Mouse (Mus musculus) embryonic facial prominence, embryonic 13.5 days (tissue): Measurements from ENCODE around the gene Oas2. TPM values are rescaled to one million over a fixed set of nuclear protein-coding genes. Genes with fewer than 3 reads are reported as not detected.

Experiments
- ATAC-seq: fragments of 200-750 bp; cut with Nextera tagmentation; 2 replicates; pipeline ENCODE4 v1.8.0; 2017; ENCODE audit warnings: low read depth; ENCODE audit not compliant: insufficient number of reproducible peaks, insufficient read depth, low FRiP score, low TSS enrichment
- H3K27ac ChIP-seq: fragments of 300-500 bp; sonication (generic); 2 replicates; pipeline ENCODE4 v1.5.1; 2015; ENCODE audit warnings: moderate library complexity, mild to moderate bottlenecking, inconsistent platforms
- H3K27me3 ChIP-seq: fragments of 300-500 bp; sonication (generic); 2 replicates; pipeline ENCODE4 v1.6.1; 2015; ENCODE audit warnings: mild to moderate bottlenecking, inconsistent platforms
- H3K36me3 ChIP-seq: fragments of 300-500 bp; sonication (generic); 2 replicates; pipeline ENCODE4 v1.6.1; 2015; ENCODE audit warnings: mild to moderate bottlenecking, inconsistent platforms
- H3K4me1 ChIP-seq: fragments of 300-500 bp; sonication (generic); 2 replicates; pipeline ENCODE4 v1.6.1; 2015; ENCODE audit warnings: inconsistent platforms
- H3K4me2 ChIP-seq: fragments of 300-500 bp; sonication (generic); 2 replicates; pipeline ENCODE4 v1.6.1; 2015; ENCODE audit warnings: moderate library complexity, mild to moderate bottlenecking, inconsistent platforms
- H3K4me3 ChIP-seq: fragments of 300-500 bp; sonication (generic); 2 replicates; pipeline ENCODE4 v1.5.1; 2015; ENCODE audit warnings: mild to moderate bottlenecking, inconsistent platforms
- H3K9ac ChIP-seq: fragments of 300-500 bp; sonication (generic); 2 replicates; pipeline ENCODE4 v1.6.1; 2015; ENCODE audit warnings: mild to moderate bottlenecking, inconsistent platforms
- H3K9me3 ChIP-seq: fragments of 300-500 bp; sonication (generic); 2 replicates; pipeline ENCODE4 v1.6.1; 2016; ENCODE audit warnings: inconsistent platforms
- WGBS: fragments of 180-500 bp; shearing (Covaris S2); methylation state at CpG from one replicate; pipeline ENCODE4 v1.1.7; 2015; ENCODE audit warnings: mixed read lengths; 5-methylcytosine and 5-hydroxymethylcytosine counted together
- polyA plus RNA-seq: library from polyadenylated mRNA; unstranded; fragments of >200 nt; fragmentation: Nextera tagmentation; extraction: Ambion mirVana; gene quantifications from 2 replicates; pipeline ENCODE4 v1.2.1, GENCODE M21; 2015

Oas2 gene
- polyA plus RNA-seq, 1 experiment from 2014 or later: 0.38 TPM

DNA sequence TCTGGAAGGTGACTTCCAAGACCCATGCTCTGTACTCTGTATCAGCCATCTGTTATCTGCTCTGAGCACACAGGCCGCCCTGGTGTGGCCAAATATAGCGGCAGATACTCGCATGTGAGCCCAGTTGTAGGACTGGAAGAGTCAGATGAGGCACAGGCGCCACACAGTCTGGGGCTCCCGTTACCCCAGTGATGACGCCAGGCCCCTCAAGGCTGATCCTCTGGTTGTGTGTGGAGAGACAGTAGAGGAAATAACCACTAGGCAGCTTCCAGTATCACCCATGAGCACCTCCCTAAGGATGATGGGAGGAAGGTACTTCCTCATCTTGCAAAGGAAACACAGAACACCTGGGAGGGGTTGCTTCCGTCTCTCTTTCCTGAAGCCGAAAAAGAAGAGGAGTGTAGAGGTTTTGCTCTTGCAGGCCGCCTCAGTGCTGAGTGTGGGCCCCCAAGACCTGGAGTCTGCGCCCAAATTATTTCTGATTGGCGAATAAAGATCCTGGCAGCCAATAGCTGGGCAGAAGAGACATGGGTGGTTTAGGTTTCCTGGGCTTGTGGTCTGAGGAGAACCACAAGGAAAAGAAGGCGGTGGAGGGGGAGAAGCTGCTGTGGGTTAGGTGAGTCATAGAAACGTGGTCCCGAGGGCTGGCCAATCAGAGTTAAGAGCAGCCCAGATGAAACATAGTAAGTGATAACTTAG, 25.8 kb upstream of the Oas2 start:
- WGBS: 69% methylated on average over 14 of the region's 14 CpGs
- H3K27me3 ChIP-seq: 0 out of 2 replicates have a peak, but pooled peaks cover 3% of the 10 kb centered on the region

DNA sequence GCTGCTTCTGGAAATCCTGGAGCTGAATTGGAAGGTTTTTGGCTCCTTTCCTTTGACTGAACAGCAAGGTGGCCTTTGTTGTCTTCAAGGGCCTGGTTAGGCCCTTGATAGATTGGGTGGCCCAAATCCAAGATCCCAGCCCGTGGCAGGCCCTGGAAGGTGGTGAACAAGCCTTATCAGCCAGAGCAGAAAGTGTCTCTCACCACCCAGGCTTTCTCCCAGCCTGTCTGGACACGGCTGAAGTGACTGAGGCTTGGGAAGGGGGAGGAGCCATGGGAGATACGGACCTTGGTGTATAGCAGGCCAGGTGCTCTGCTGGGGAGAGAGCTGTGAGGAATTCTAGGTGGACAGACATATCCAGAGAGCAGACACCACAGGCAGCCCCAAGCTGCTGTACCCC, 19.7 kb upstream of the Oas2 start:
- no peaks in the 10 kb centered on the region for H3K9me3 ChIP-seq
- H3K27me3 ChIP-seq: 0 out of 2 replicates have a peak, but pooled peaks cover 3% of the 10 kb centered on the region
- ATAC-seq: no peak
- no peak overlapping the region for H3K4me3 ChIP-seq
- no peak overlapping the region for H3K4me2 ChIP-seq
- H3K4me1 ChIP-seq: no peaks in the 10 kb centered on the region
- no peak overlapping the region for H3K9ac ChIP-seq
- no peaks in the 10 kb centered on the region for H3K36me3 ChIP-seq
- 63% methylated on average over 3 of the region's 3 CpGs for WGBS
- no peak overlapping the region for H3K27ac ChIP-seq

More for the DNA sequence above, 25.8 kb upstream of the Oas2 start:
- Histone ChIP-seq H3K4me2 (no peak overlapping the region), H3K4me3 (no peak overlapping the region), H3K9me3 (no peaks in the 10 kb centered on the region), H3K4me1 (peaks cover 8% of the 10 kb centered on the region), H3K27ac (no peak overlapping the region), H3K9ac (no peak overlapping the region), H3K36me3 (no peaks in the 10 kb centered on the region)
- ATAC-seq: no peak; the same call in 1 of the 2 replicates

DNA sequence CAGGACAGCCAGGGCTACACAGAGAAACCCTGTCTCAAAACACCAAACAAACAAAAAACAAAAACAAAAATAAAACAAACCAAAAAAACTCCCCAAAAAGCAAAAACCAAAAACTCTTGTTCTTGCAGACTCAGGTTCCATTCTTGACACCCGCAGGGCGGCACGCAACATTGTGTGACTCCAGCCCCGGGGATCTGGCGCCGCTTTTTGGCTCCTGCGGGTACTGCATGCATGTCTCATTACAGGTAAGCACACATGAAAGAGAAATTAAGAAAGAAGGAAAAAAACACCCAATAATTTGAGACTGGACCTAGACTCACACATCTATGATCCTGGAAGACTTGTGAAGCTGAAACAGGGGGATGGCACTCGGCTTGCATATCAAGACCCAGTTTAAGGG, 15.4 kb upstream of the Oas2 start:
- H3K27ac ChIP-seq: no peak overlapping the region
- 67% methylated on average over 8 of the region's 8 CpGs for WGBS
- no peak overlapping the region for H3K9ac ChIP-seq
- no peak for ATAC-seq
- H3K27me3 ChIP-seq: peaks cover 6% of the 10 kb centered on the region; the same call in 1 of the 2 replicates
- H3K4me2 ChIP-seq: no peak overlapping the region
- no peaks in the 10 kb centered on the region for H3K9me3 ChIP-seq
- H3K4me3 ChIP-seq: no peak overlapping the region
- no peaks in the 10 kb centered on the region for H3K4me1 ChIP-seq
- H3K36me3 ChIP-seq: no peaks in the 10 kb centered on the region

DNA sequence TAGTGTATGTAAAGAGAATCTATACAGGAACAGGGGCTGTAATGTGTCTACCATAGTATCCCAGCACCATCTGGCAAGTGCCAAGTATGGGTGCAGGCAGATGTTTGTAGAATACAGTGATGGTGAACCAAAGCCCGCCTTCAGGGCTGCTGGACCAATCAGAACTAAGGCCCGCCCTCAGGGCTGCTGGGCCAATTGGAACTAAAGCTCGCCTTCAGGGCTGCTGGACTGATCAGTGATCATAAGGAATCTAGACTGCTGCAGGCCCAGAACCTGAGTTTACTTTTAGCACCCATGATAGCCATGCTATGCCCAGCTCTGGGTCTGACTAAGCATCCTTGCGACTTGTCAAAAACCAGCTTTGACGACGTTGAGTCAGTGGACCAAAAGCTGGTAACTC, 12.2 kb upstream of the Oas2 start:
- 18% methylated on average over 6 of the region's 6 CpGs for WGBS
- H3K27me3 ChIP-seq: peaks cover 11% of the 10 kb centered on the region
- H3K4me3 ChIP-seq: no peak overlapping the region
- ATAC-seq: 0 out of 2 replicates have a peak, but pooled peaks have one; percentile 10
- no peak overlapping the region for H3K4me2 ChIP-seq
- no peak overlapping the region for H3K9ac ChIP-seq
- H3K9me3 ChIP-seq: no peaks in the 10 kb centered on the region
- no peak overlapping the region for H3K27ac ChIP-seq
- H3K36me3 ChIP-seq: no peaks in the 10 kb centered on the region
- H3K4me1 ChIP-seq: no peaks in the 10 kb centered on the region

DNA sequence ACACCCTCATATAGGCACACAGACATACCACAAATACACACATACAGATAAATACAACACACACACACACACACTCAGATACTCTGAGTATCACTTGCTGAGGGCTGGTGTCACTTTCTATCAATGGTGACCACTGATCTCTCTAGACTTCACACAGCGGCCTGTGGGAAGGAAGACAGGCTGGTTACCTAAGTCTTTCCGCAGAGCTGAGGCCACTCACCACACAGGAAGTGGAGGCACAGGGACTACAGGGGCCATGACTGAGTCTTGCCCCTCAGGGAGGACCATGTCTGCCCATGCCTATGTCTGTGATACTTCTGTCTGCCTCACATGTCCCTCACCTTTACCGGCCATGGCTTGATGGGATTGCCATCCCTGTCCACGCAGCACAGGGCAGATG, 4.6 kb upstream of the Oas2 start:
- 85% methylated on average over 4 of the region's 4 CpGs for WGBS
- Histone ChIP-seq H3K9ac (no peak overlapping the region), H3K9me3 (no peaks in the 10 kb centered on the region), H3K36me3 (no peaks in the 10 kb centered on the region), H3K27ac (no peak overlapping the region), H3K27me3 (peaks cover 5% of the 10 kb centered on the region; the same call in 1 of the 2 replicates), H3K4me3 (no peak overlapping the region), H3K4me1 (no peaks in the 10 kb centered on the region), H3K4me2 (no peak overlapping the region)
- ATAC-seq: no peak

DNA sequence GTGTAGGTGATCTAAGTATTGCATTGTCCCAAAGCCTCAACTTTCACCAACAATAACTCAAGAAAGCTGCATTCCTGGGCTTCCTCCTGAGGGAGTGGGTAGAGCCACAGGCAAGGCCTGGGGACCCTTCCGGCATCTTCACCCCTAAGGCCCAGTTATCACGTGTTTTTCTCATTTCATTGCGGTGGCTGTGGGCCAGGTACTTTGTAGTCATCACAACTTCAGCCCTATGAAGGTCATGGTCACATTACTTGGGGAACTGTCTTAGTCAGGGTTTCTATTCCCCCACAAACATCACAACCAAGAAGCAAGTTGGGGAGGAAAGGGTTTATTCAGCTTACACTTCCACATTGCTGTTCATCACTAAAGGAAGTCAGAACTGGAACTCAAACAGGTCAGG, 3.1 kb upstream of the Oas2 start:
- Histone ChIP-seq H3K27ac (no peak overlapping the region), H3K4me3 (no peak overlapping the region), H3K4me2 (no peak overlapping the region), H3K9me3 (no peaks in the 10 kb centered on the region), H3K36me3 (no peaks in the 10 kb centered on the region), H3K9ac (no peak overlapping the region), H3K4me1 (no peaks in the 10 kb centered on the region), H3K27me3 (no peaks in the 10 kb centered on the region)
- ATAC-seq: no peak
- 77% methylated on average over 3 of the region's 3 CpGs for WGBS

DNA sequence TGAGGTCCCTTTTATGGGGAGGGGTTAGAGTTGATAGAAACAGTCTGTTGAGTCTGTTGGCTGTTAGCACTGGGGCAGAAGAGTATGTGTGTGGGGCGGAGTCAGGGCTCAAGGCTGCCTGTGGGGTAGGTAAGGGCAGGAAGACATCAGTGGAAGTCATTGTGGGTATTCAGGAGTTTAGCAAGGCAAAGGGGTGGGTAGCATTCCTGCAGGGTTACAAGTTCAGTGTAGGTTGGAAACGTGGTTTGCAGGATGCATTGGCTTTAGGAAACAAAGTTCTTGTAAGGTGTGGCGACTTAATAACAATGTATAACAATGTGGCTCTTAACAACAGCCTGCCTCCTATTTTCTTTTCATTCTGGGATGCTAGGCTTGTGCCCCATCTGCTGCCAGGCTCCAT, 1.6 kb upstream of the Oas2 start:
- no peak overlapping the region for H3K9ac ChIP-seq
- no peak overlapping the region for H3K27ac ChIP-seq
- H3K4me1 ChIP-seq: no peaks in the 10 kb centered on the region
- H3K9me3 ChIP-seq: no peaks in the 10 kb centered on the region
- H3K4me3 ChIP-seq: no peak overlapping the region
- 65% methylated on average over 3 of the region's 3 CpGs for WGBS
- ATAC-seq: no peak
- no peaks in the 10 kb centered on the region for H3K27me3 ChIP-seq
- H3K4me2 ChIP-seq: no peak overlapping the region
- no peaks in the 10 kb centered on the region for H3K36me3 ChIP-seq

DNA sequence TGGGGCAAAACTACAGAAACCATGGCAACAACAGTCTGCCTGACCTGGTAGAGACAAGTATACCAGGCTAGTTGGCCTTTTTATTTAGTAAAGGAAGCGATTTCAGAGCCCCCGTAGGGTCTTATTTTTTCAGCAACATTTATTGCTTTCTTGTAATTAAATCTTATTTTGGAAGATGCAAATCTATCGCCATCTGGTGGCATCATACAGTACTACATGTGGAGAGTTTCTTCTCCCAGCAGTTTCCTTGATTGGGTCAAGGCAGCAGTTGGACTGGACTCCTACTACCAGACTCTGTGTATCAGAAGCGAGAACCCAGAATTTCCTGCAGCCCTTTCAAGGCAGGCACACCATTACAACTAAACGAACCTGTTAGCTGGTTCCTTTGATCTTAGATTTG, 3.2 kb downstream of the Oas2 start:
- ATAC-seq: no peak
- no peak overlapping the region; the same call in 1 of the 2 replicates for H3K9ac ChIP-seq
- H3K4me2 ChIP-seq: no peak overlapping the region
- H3K27me3 ChIP-seq: 0 out of 2 replicates have a peak, but pooled peaks cover 4% of the 10 kb centered on the region
- no peaks in the 10 kb centered on the region for H3K36me3 ChIP-seq
- whole genome bisulfite sequencing: 10% methylated on average over 5 of the region's 5 CpGs
- H3K9me3 ChIP-seq: no peaks in the 10 kb centered on the region
- H3K4me3 ChIP-seq: no peak overlapping the region
- H3K4me1 ChIP-seq: no peaks in the 10 kb centered on the region
- no peak overlapping the region for H3K27ac ChIP-seq

DNA sequence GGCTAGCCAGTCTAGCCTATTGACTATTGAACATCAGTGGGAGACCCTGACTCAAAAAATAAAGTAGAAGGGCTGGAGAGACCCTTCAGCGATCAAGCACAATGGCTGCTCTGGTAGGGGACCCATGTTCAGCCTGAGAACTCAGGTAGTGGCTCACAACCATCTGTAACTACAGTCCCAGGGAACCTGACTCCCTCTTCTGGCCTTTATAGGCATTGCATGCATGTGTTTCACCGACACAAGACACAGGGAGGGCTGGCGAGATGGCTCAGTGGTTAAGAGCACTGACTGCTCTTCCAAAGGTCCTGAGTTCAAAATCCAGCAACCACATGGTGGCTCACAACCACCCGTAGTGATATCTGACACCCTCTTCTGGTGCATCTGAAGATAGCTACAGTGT, 7.5 kb downstream of the Oas2 start:
- Histone ChIP-seq H3K4me2 (no peak overlapping the region), H3K9me3 (no peaks in the 10 kb centered on the region), H3K36me3 (no peaks in the 10 kb centered on the region), H3K27ac (no peak overlapping the region), H3K4me1 (no peaks in the 10 kb centered on the region), H3K9ac (no peak overlapping the region), H3K4me3 (no peak overlapping the region), H3K27me3 (peaks cover 8% of the 10 kb centered on the region; the same call in 1 of the 2 replicates)
- ATAC-seq: no peak
- WGBS: 28% methylated on average over 4 of the region's 4 CpGs

DNA sequence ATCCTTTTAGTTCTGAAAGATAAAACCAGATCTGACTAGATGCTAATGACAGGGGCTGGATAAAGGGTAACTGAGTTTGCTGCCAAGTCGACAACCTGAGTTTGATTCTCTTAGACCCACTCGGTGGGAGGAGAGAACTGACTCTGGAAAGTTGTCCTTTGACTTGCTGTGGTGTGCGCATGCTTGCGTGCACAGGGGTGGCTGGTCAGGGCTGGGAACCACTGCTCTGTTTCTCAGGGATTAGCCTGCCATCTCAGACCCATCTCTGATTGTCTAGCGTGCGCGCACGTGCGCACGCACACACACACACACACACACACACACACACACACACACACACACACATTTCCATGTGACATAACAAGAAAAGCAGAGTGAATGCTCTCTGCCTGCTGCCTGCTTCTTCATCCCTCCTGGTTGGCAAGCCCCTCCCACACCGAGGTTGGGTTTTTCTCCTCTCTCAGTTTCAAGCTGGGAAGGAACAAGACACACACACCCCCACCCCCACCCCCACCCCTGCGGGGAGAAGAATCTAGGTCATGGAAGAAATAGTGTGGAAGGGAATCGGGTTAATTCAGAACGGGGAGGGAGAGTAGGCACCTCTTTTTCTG, 15.2 kb downstream of the Oas2 start:
- no peak for ATAC-seq
- Histone ChIP-seq H3K36me3 (no peaks in the 10 kb centered on the region), H3K27ac (no peak overlapping the region), H3K27me3 (peaks cover 7% of the 10 kb centered on the region; the same call in 1 of the 2 replicates), H3K4me2 (no peak overlapping the region), H3K9ac (no peak overlapping the region), H3K4me1 (peaks cover 8% of the 10 kb centered on the region; the same call in 1 of the 2 replicates), H3K9me3 (no peaks in the 10 kb centered on the region), H3K4me3 (no peak overlapping the region)
- 61% methylated on average over 14 of the region's 14 CpGs for WGBS

DNA sequence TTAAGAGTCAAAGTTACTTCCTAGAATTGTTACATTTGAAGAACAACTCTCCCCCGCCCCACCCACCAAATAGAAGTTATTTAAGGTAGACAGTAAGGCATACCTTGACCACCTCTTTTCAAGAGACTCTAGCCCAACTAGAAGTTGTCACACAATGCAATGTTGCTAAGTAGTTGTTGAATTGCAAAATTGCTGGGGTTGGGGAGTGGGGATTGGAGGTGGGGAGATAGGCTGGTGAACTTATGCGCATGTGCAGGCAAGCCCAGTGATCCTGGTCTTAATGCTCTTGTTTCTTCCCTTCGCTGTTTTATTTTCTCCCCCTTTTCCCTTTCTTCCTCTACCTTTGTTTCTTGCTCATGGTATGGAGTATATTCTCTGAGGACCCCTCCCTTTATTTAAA, 16.0 kb downstream of the Oas2 start:
- ATAC-seq: no peak
- WGBS: 86% methylated on average over 3 of the region's 3 CpGs
- H3K4me2 ChIP-seq: no peak overlapping the region

DNA sequence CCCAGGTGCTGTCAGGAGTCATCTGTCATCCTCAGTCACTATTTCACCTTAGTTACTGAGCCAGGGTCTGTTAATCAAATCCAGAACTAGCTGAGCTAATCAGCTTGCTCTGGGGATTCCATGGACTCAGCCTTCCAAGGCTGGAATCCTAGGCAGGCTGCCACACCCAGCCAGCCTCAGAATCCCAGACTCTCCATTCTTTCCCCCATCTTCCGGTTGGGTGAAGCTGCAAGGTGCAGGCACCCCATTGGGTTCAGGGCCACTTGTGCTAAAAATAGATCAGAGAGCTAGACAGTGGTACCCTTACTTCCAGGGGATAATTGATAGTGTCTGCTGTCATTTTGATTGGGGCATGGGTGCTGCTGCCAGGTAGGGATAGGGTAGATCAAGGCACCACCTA, 16.9 kb downstream of the Oas2 start:
- H3K4me1 ChIP-seq: peaks cover 8% of the 10 kb centered on the region; the same call in 1 of the 2 replicates
- no peak overlapping the region for H3K9ac ChIP-seq
- peaks cover 7% of the 10 kb centered on the region; the same call in 1 of the 2 replicates for H3K27me3 ChIP-seq
- 55% methylated on average over 1 of the region's 1 CpGs for WGBS
- no peak for ATAC-seq
- no peak overlapping the region for H3K27ac ChIP-seq
- no peak overlapping the region for H3K4me2 ChIP-seq
- no peaks in the 10 kb centered on the region for H3K36me3 ChIP-seq
- no peak overlapping the region for H3K4me3 ChIP-seq
- no peaks in the 10 kb centered on the region for H3K9me3 ChIP-seq

More for the DNA sequence above, 16.0 kb downstream of the Oas2 start:
- Histone ChIP-seq H3K27ac (no peak overlapping the region), H3K4me1 (peaks cover 8% of the 10 kb centered on the region; the same call in 1 of the 2 replicates), H3K36me3 (no peaks in the 10 kb centered on the region), H3K4me3 (no peak overlapping the region), H3K27me3 (peaks cover 7% of the 10 kb centered on the region; the same call in 1 of the 2 replicates), H3K9me3 (no peaks in the 10 kb centered on the region), H3K9ac (no peak overlapping the region)
